In the genomic region with DNA sequence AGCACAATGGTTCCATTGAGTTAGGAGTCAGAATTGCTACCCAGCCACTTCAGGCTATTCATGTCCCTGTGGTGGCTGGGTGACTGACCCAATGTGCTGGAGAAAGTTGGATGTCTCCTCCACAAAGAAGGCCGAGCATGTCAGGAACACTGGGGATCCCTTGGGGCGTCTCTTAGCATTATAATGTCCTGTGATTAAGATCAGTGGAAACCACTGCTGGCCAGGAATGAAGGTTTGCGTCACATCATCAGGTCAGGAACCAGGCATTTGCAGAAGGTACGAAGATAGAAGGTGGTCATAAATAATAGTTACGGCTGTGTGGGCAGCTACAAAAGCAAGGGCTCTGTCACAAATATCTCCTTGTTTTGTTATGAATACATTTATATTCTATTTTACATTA, we compare ENCODE assay signal across 12 mouse cellular contexts.
"Had no signal": no experiment of that assay in that cellular context is flagged by ENCODE, and none has a peak within 500 bp of the region (broad histone marks: within the 10 kb centered on the region; RNA-seq: fewer than 3 reads in every experiment).

No protein-coding gene starts in this region.

- DNase-seq: left cerebral cortex, postnatal 4 days; liver; liver, embryonic 13.5 days; liver, postnatal 0 days; lung, adult 18-20 months; lung, adult 2 months; lung, embryonic 14.5 days; lung, postnatal 10 days; lung, postnatal 14 days; lung, postnatal 36 days; lung, postnatal 4 days; midbrain, embryonic 14.5 days had no signal
